Mouse (Mus musculus) layer of hippocampus, postnatal 25 days (tissue): ENCODE measurements around the gene Cox7a2. TPM values are rescaled to one million over a fixed set of nuclear protein-coding genes. Genes with fewer than 3 reads are reported as not detected.

ENCODE experiments used
- DNase-seq, 2 experiments: peaks; one replicate each; pipeline ENCODE4 v3.0.0; 2022; ENCODE audit warnings: mixed read lengths in 2 of 2, low spot score in 1 of 2; ENCODE audit errors: extremely low spot score in 1 of 2
- total RNA-seq, 2 experiments: library from RNA; stranded (reverse); gene quantifications; 2 replicates each; pipeline ENCODE4 v1.2.3; 2021

Gene Cox7a2
- total RNA-seq: 100 to 1,000 TPM; 347 to 372 TPM

- peak; percentile 82 to 84 for DNase-seq
Measured at GRCm38 (mm10) chr9:79759385-79760005, at the start of gene Cox7a2. Gene Cox7a2, minus strand, starts transcription at chr9:79759878.

- DNase-seq: no peak
Measured at GRCm38 (mm10) chr9:79809411-79809810, 49.7 kb upstream of the Cox7a2 start.

- DNase-seq: no peak
Measured at GRCm38 (mm10) chr9:79807178-79807577, 47.5 kb upstream of the Cox7a2 start.

- no peak for DNase-seq
Measured at GRCm38 (mm10) chr9:79806317-79807075, 46.8 kb upstream of the Cox7a2 start.

GRCm38 (mm10) chr9:79805426-79805825 is 45.7 kb upstream of the Cox7a2 start:
- DNase-seq: no peak

GRCm38 (mm10) chr9:79796461-79797135 is 36.9 kb upstream of the Cox7a2 start:
- no peak for DNase-seq

GRCm38 (mm10) chr9:79795076-79795475 is 35.4 kb upstream of the Cox7a2 start:
- no peak for DNase-seq

- DNase-seq: peak; percentile 89 to 91
Measured at GRCm38 (mm10) chr9:79792841-79793835, 33.5 kb upstream of the Cox7a2 start, which contains the start of gene Tmem30a. Gene Tmem30a, minus strand, starts transcription at chr9:79793507.

GRCm38 (mm10) chr9:79785794-79786085 is 26.1 kb upstream of the Cox7a2 start:
- peak; percentile 36 to 40 for DNase-seq

- no peak for DNase-seq
Measured at GRCm38 (mm10) chr9:79784934-79785793, 25.5 kb upstream of the Cox7a2 start.

- no peak for DNase-seq
Measured at GRCm38 (mm10) chr9:79784439-79784838, 24.8 kb upstream of the Cox7a2 start.

GRCm38 (mm10) chr9:79779354-79779753 is 19.7 kb upstream of the Cox7a2 start:
- no peak for DNase-seq

GRCm38 (mm10) chr9:79766991-79767545 is 7.4 kb upstream of the Cox7a2 start:
- DNase-seq: no peak

GRCm38 (mm10) chr9:79765329-79765728 is 5.7 kb upstream of the Cox7a2 start:
- DNase-seq: no peak

GRCm38 (mm10) chr9:79762519-79762918 is 2.8 kb upstream of the Cox7a2 start:
- no peak for DNase-seq

- DNase-seq: peak in 1 of 2 experiments; percentile 8
Measured at GRCm38 (mm10) chr9:79760076-79760475, 398 bp upstream of the Cox7a2 start.

- no peak for DNase-seq
Measured at GRCm38 (mm10) chr9:79755311-79755710, 4.4 kb downstream of the Cox7a2 start.

GRCm38 (mm10) chr9:79751846-79752245 is 7.8 kb downstream of the Cox7a2 start:
- no peak for DNase-seq

GRCm38 (mm10) chr9:79750709-79751108 is 9.0 kb downstream of the Cox7a2 start:
- no peak for DNase-seq
